Mouse (Mus musculus) left cerebral cortex, adult 6 months (tissue): Measurements from ENCODE around the gene Glt8d2. TPM values are rescaled to one million over a fixed set of nuclear protein-coding genes. Genes with fewer than 3 reads are reported as not detected.

Experiments
- long read RNA-seq, 2 experiments: library from polyadenylated mRNA; unstranded; transcript quantifications; one replicate each; pipeline ENCODE4 v2.0.0; 2019 to 2020
- polyA plus RNA-seq: library from polyadenylated mRNA; unstranded; fragments of <200 nt; fragmentation: Nextera tagmentation; gene quantifications from 2 replicates; pipeline ENCODE4 v1.2.3, GENCODE M21; 2021

Gene Glt8d2
- 11.9 and 16.2 TPM in 2 replicates for polyA plus RNA-seq
- long read RNA-seq, experiment 1, transcript Glt8d2-201 (10 exons, 2,153 nt): major isoform, 49 of 69 reads
- long read RNA-seq, experiment 1, partial matches to known transcripts: 6 of 69 reads
- long read RNA-seq, experiment 1, other reads (novel, unspliced or antisense): 12 of 69 reads
- long read RNA-seq, experiment 2, transcript Glt8d2-201 (10 exons, 2,153 nt): major isoform, 15 of 22 reads
- long read RNA-seq, experiment 2, partial matches to known transcripts: 1 of 22 reads
- long read RNA-seq, experiment 2, other reads (novel, unspliced or antisense): 5 of 22 reads

DNA sequence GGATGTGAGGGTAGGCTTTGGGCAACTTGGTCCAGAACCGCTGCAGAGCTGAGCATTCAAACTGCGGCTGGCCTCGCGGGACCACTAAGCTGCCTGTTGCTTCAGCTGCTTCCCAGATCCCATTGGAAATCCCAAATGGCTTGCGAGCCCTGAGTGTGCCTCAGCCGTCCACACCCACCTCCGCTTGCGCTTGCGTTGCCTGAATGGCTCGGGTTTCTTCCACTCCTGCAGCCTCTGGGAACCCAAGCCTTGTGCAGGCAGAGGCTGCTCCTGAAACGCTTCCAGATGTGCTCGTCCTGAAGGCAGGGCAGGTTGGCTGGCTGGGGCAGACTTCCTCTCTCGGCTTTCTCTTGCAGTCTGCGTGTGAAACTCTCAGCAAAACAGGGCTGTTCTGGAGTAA is at the start of gene Glt8d2:
TSS of gene Glt8d2 (minus strand) at position 157 of the 400 bp plus-strand sequence.

GRCm38 (mm10) chr10:82695956-82696355 is 5.5 kb upstream of the Glt8d2 start, which contains the start of gene Hcfc2:
Gene Hcfc2, plus strand, starts transcription at chr10:82696160.

DNA sequence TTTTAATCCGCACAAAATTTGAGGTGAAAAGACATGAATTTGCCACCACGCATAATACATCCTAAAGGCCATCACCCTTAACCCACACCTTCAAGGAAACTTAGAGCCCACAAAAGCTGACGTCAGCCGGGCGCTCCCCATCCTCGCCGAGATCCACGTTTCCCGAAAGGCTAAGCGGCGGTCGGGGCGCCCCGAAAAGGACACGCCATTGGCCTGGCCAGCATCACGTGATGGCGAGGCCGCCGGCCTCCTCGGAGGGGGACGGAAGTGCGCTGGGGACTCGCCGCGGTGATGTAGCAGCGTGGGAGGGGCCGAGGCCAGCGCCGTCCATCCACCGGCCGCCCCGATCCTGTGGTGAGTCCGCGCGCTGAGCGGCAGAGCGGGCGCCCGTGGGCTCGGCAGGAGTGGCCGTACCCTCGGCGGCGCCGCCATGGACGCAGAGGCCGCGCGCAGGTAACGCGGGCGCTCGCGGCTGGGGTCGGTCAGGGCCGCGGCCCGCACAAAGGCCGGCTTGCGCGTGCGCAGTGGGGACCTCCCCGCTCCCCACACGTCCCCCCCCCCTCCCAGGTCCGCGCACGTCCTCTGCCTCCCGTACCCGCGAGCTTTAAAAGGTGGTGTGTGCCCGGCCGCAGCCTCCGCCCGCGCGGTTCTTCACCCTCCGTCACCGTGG is 60.7 kb downstream of the Glt8d2 start, which contains the start of gene Tdg:
TSS of gene Tdg (plus strand) at position 243 of the 670 bp plus-strand sequence.

DNA sequence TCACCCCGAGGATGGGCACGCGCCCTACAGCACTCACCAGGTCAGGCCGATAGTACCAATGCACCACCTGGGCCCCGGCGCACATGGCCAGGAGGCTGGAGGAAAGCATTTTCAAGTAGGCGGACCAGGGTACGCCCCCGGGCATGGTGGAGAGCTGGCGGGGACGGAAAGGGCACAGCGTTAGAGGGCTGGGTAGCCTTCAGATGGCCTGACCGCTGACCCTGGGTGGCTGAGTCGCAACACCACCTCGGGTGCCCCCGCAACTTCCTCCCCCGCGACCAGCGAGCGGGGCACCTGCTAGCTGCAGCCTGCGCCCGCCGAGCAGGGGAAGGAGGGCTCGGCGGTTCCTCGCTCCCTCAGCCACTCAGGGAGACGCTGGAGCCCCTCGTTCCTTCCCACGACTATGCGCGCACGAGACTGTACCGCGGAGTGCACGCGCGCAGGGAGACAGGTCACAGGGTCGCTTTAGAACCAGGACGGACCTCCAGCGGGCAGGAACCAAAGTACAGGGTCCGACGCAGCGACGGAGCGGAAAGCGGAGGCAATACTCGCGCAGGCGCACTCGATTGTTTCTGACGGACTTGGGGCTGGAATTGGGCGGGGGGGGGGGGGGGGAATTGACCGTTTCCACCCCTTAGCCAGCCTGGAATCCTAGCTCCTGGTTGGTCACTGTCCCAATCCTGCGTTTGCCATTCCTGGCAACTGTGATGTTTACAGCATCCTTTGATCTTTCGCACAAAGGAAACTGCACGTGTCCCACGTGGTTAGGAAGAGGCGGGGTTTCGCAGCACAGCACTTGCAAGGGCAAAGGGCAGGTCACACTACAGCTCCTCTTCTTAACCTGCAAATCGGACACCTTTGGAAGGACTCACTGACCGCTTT is 67.5 kb downstream of the Glt8d2 start, which contains the start of gene 1190007I07Rik:
TSS of gene 1190007I07Rik (minus strand) at position 558 of the 882 bp plus-strand sequence.

Other genes starting within 250 kb of the Glt8d2 start
- gene Gm1553, start 198.0 kb downstream of the Glt8d2 start, polyA plus RNA-seq: not detected in 2 replicates
- 48.7 and 51.3 TPM in 2 replicates for gene 1190007I07Rik, start 67.4 kb downstream of the Glt8d2 start, polyA plus RNA-seq
- 23.9 and 29.4 TPM in 2 replicates for gene Tdg, start 60.8 kb downstream of the Glt8d2 start, polyA plus RNA-seq
- 14.7 and 17.3 TPM in 2 replicates for gene Hcfc2, start 5.5 kb upstream of the Glt8d2 start, polyA plus RNA-seq
- 19.8 and 23.2 TPM in 2 replicates for gene Nfyb, start 73.5 kb upstream of the Glt8d2 start, polyA plus RNA-seq
- gene Txnrd1, start 143.3 kb upstream of the Glt8d2 start, polyA plus RNA-seq: 13.1 and 26.3 TPM in 2 replicates
- gene Eid3, start 176.0 kb upstream of the Glt8d2 start, polyA plus RNA-seq: 0.14 TPM in 1 of 2 replicates, not detected in the other